Mouse (Mus musculus) intestine, embryonic 14.5 days (tissue): ENCODE results near the gene Slc4a8. TPM values are rescaled to one million over a fixed set of nuclear protein-coding genes. Genes with fewer than 3 reads are reported as not detected.
A peak's percentile ranks its signal among the peaks of the same experiment; 100 is the strongest.

Experiments used
- ATAC-seq: fragments of 200-750 bp; cut with Nextera tagmentation; replicated peaks from 2 replicates; pipeline ENCODE4 v1.8.0; 2017; ENCODE audit warnings: low read depth, moderate number of reproducible peaks, moderate TSS enrichment, moderate library complexity; ENCODE audit not compliant: low FRiP score, low TSS enrichment
- DNase-seq: peaks from one replicate; pipeline ENCODE4 v3.0.0-alpha.2; 2018; ENCODE audit warnings: low spot score
- H3K27ac ChIP-seq: fragments of 300-500 bp; sonication (generic); 2 replicates; pipeline ENCODE4 v1.5.1; 2014; ENCODE audit warnings: low read depth, mild to moderate bottlenecking, control low read depth
- H3K27me3 ChIP-seq: fragments of 300-500 bp; sonication (generic); replicated peaks from 2 replicates; pipeline ENCODE4 v1.6.1; 2014; ENCODE audit warnings: low read length, control low read depth; ENCODE audit not compliant: control insufficient read depth, insufficient read depth
- H3K36me3 ChIP-seq: fragments of 300-500 bp; sonication (generic); 2 replicates; pipeline ENCODE4 v1.6.1; 2014; ENCODE audit warnings: low read length, control low read depth; ENCODE audit not compliant: control insufficient read depth, insufficient read depth
- H3K4me1 ChIP-seq: fragments of 300-500 bp; sonication (generic); replicated peaks from 2 replicates; pipeline ENCODE4 v1.6.1; 2014; ENCODE audit warnings: low read length, control low read depth, mixed read lengths; ENCODE audit not compliant: control insufficient read depth, insufficient read depth
- H3K4me2 ChIP-seq: fragments of 300-500 bp; sonication (generic); 2 replicates; pipeline ENCODE4 v1.6.1; 2014; ENCODE audit warnings: low read length
- H3K4me3 ChIP-seq: fragments of 300-500 bp; sonication (generic); 2 replicates; pipeline ENCODE4 v1.5.1; 2014; ENCODE audit warnings: low read depth, low read length, control low read depth, mixed read lengths
- H3K9ac ChIP-seq: fragments of 300-500 bp; sonication (generic); 2 replicates; pipeline ENCODE4 v1.6.1; 2014; ENCODE audit warnings: mild to moderate bottlenecking, low read length
- H3K9me3 ChIP-seq: fragments of 300-500 bp; sonication (generic); 2 replicates; pipeline ENCODE4 v1.6.1; 2016; ENCODE audit warnings: low read length, control low read depth; ENCODE audit not compliant: control insufficient read depth
- WGBS: fragments of 180-500 bp; shearing (Covaris S2); extraction: QIAGEN DNeasy Blood & Tissue Kit; methylation state at CpG from one replicate; pipeline ENCODE4 v1.1.7; 2014; 5-methylcytosine and 5-hydroxymethylcytosine counted together
- polyA plus RNA-seq: library from polyadenylated mRNA; unstranded; fragments of >200 nt; fragmentation: Nextera tagmentation; extraction: Ambion mirVana; gene quantifications from 2 replicates; pipeline ENCODE4 v1.2.1, GENCODE M21; 2014

Slc4a8 gene
- polyA plus RNA-seq, 1 experiment from 2014 or later: 5.4 TPM

DNA sequence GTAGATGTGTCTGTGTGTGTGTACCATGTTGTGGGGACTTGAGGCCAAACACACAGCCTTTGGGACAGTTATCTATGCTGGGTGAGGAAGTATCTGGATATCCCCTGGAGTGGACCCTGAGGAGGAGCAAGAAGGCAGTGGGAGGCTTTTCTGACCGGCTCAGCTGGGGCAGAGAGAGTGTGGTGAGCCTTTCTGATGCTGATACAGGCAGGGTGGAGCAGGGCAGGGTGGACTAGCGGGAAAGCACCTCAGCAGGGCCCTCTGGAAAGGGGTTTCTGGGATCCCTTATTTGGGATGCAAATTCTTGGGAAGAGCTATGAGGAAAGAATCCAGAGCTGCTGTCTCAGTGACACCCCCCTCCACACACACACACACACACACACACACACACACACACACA lies 30.8 kb downstream of the Slc4a8 start:
- DNase-seq: no peak
- no peak for ATAC-seq
- Histone ChIP-seq H3K36me3 (0 out of 2 replicates have a peak, but pooled peaks cover 5% of the 10 kb centered on the region), H3K9me3 (no peaks in the 10 kb centered on the region), H3K4me2 (no peak overlapping the region), H3K27me3 (no peaks in the 10 kb centered on the region), H3K9ac (no peak overlapping the region), H3K4me1 (no peaks in the 10 kb centered on the region), H3K27ac (no peak overlapping the region), H3K4me3 (no peak overlapping the region)
- WGBS: 50% methylated on average over 2 of the region's 2 CpGs

DNA sequence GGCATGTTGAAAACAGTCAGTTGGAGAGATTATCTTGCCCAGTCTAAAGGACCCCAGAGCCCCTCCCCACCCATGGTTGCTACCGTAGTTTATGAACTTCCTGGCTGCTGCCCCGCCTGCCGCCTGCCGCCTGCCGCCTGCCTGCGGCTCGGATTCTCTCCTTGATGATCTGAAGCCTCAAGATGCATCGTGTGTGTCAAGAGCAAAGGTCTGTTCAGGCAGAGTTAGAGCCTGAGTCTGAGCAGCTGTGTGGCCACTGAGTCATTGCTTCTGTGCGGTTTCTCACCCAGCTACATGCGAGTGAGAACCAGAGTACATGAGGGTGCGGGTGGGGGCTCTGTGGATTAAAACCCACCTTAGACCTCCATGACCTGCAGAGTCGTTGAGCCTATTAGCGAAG lies 39.4 kb downstream of the Slc4a8 start:
- DNase-seq (peak; percentile 55), ATAC-seq (no peak)
- no peaks in the 10 kb centered on the region for H3K36me3 ChIP-seq
- no peaks in the 10 kb centered on the region for H3K27me3 ChIP-seq
- H3K9me3 ChIP-seq: no peaks in the 10 kb centered on the region
- H3K4me1 ChIP-seq: 0 out of 2 replicates have a peak, but pooled peaks cover 2% of the 10 kb centered on the region
- 27% methylated on average over 13 of the region's 13 CpGs for WGBS
- no peak overlapping the region for H3K27ac ChIP-seq
- H3K4me3 ChIP-seq: no peak overlapping the region
- no peak overlapping the region for H3K9ac ChIP-seq
- no peak overlapping the region for H3K4me2 ChIP-seq

DNA sequence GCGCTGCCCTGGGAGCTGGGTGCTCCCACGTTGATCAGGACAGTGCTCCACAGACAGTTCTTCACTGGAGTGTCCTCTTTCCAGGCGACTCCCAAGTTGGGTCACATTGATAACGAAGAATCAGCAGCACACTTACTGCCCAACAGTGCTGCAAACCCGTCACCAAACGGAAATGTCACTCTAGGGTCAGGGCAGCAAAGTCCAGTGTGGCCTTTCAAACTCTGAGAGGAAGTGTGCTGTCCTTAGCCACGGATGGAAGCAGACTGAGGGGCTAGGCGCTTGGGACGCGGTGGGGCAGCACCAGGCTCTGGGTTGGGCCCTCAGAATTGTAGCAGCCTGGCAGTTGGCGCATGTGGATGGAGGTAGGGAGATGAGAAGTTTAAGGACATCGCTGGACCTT lies 46.5 kb downstream of the Slc4a8 start:
- no peak overlapping the region for H3K9ac ChIP-seq
- H3K9me3 ChIP-seq: no peaks in the 10 kb centered on the region
- no peaks in the 10 kb centered on the region for H3K27me3 ChIP-seq
- no peaks in the 10 kb centered on the region for H3K4me1 ChIP-seq
- DNase-seq (no peak), ATAC-seq (no peak)
- no peaks in the 10 kb centered on the region; the same call in 1 of the 2 replicates for H3K36me3 ChIP-seq
- H3K4me2 ChIP-seq: no peak overlapping the region
- no peak overlapping the region for H3K4me3 ChIP-seq
- H3K27ac ChIP-seq: no peak overlapping the region
- WGBS: 76% methylated on average over 12 of the region's 12 CpGs

DNA sequence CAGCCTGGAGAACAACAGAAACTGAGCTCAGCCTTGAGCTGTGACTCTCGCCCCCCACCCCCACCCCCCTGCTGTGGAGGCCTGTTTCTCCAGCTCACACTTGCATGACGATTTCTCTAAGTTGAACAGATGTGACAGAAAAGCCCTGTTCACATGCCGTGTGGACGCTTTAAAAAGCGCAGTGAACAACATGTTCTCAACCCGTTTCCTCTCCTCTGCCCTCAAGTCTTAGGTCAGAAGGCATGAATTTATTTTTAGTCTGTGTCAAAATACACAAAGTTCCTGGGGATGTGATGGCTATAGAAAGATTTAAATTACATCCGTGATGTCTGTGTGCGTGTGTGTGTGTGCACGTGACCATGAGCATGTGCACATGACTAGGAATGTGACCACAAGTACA lies 46.9 kb downstream of the Slc4a8 start:
- 83% methylated on average over 9 of the region's 9 CpGs for WGBS
- no peak overlapping the region for H3K4me2 ChIP-seq
- no peaks in the 10 kb centered on the region; the same call in 1 of the 2 replicates for H3K36me3 ChIP-seq
- no peak overlapping the region for H3K9ac ChIP-seq
- H3K4me1 ChIP-seq: no peaks in the 10 kb centered on the region
- H3K9me3 ChIP-seq: no peaks in the 10 kb centered on the region
- H3K27me3 ChIP-seq: no peaks in the 10 kb centered on the region
- no peak for ATAC-seq
- no peak overlapping the region for H3K4me3 ChIP-seq
- no peak for DNase-seq
- H3K27ac ChIP-seq: no peak overlapping the region

DNA sequence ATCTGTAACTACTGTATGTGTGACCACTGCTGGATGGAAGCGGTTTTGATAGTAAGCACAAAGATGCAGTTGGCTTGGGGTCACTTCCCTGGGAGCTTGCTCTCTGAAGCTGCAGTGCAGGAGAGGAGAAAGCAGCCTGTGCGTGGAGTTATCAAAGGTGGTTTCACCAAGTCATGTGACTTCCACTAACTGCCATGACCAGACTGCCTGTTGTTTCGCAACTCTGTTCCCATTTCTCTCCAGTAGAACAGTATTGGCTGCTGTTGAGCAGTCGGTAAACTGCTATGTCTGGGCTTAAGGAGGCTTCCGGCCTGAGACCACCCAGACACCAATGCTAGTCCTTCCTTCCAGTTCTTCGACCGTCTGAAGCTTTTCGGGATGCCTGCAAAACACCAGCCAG lies 48.7 kb downstream of the Slc4a8 start:
- H3K4me3 ChIP-seq: no peak overlapping the region
- ATAC-seq: no peak
- no peaks in the 10 kb centered on the region for H3K27me3 ChIP-seq
- no peak overlapping the region for H3K27ac ChIP-seq
- no peaks in the 10 kb centered on the region for H3K9me3 ChIP-seq
- H3K9ac ChIP-seq: no peak overlapping the region
- no peaks in the 10 kb centered on the region; the same call in 1 of the 2 replicates for H3K36me3 ChIP-seq
- WGBS: 87% methylated on average over 8 of the region's 8 CpGs
- H3K4me2 ChIP-seq: no peak overlapping the region
- DNase-seq: no peak
- no peaks in the 10 kb centered on the region for H3K4me1 ChIP-seq

DNA sequence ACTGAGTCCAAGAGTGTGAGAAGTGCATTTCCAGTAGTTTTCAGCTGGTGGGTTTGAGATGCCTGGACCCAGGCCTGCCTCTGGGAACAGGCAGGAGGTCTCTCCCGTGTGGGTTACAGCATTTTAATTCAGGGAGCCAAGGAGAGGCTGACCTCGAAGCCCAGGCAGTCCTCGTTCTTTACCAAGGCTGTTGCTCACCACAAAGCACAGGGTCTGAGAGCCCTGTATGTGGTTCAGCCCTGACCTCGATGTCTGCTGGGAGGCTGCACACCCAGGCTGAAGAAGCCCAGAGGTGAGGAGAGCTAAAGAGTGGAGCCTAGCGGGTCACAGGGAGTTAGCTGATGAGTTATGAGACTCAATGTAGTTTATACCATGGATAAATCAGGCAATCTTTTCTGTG lies 52.0 kb downstream of the Slc4a8 start:
- Histone ChIP-seq H3K4me3 (no peak overlapping the region), H3K36me3 (no peaks in the 10 kb centered on the region; the same call in 1 of the 2 replicates), H3K27ac (no peak overlapping the region), H3K27me3 (no peaks in the 10 kb centered on the region), H3K9me3 (no peaks in the 10 kb centered on the region), H3K9ac (no peak overlapping the region), H3K4me1 (0 out of 2 replicates have a peak, but pooled peaks cover 3% of the 10 kb centered on the region), H3K4me2 (no peak overlapping the region)
- ATAC-seq (no peak), DNase-seq (no peak)
- WGBS: 64% methylated on average over 5 of the region's 5 CpGs

DNA sequence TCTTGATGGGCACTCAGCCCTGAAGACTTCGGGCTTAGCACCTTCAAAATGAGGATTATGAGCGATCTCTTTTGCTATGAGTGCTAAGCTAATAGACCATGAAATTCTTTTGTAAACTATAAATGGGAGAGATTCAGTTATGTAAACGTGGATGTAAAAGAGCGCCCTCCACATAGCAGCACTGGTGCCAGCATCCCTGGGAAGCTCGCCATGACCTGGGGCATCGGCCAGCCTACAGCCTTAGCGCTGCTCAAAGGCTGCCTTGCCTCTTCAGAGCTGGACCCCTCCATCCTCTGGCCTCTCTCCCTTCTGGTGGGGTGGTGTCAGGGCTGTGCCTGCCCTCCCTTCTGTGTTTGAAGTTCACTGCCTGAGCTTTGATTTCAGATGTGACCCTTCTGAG lies 52.5 kb downstream of the Slc4a8 start:
- DNase-seq: no peak
- ATAC-seq: no peak
- Histone ChIP-seq H3K36me3 (no peaks in the 10 kb centered on the region; the same call in 1 of the 2 replicates), H3K9me3 (no peaks in the 10 kb centered on the region), H3K4me3 (no peak overlapping the region), H3K4me2 (no peak overlapping the region), H3K4me1 (0 out of 2 replicates have a peak, but pooled peaks cover 3% of the 10 kb centered on the region), H3K27me3 (no peaks in the 10 kb centered on the region), H3K27ac (no peak overlapping the region), H3K9ac (no peak overlapping the region)
- 72% methylated on average over 7 of the region's 7 CpGs for WGBS

DNA sequence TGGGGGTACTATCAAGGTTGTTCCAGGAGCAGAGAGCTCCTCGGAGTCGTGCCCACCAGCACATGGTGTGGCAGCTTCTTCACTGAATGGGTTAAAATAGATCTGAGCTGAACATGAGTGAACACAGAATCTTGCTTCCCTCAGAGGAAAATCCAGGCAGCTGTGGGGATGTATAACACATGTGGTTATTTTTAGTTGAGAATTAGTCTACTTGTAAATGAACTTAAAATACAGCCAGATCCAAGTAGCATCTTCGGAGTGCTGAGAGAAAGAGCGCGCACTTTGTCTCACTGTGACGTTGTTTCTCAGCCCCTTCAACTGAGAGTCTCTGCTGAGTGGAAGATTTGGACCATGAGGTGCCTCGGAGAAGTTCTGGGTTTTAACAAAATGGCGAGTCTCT lies 53.8 kb downstream of the Slc4a8 start:
- no peak overlapping the region for H3K27ac ChIP-seq
- no peaks in the 10 kb centered on the region for H3K36me3 ChIP-seq
- H3K27me3 ChIP-seq: no peaks in the 10 kb centered on the region
- H3K9me3 ChIP-seq: no peaks in the 10 kb centered on the region
- WGBS: 79% methylated on average over 8 of the region's 8 CpGs
- ATAC-seq (no peak), DNase-seq (no peak)
- H3K4me3 ChIP-seq: no peak overlapping the region
- H3K9ac ChIP-seq: no peak overlapping the region
- 0 out of 2 replicates have a peak, but pooled peaks cover 3% of the 10 kb centered on the region for H3K4me1 ChIP-seq
- H3K4me2 ChIP-seq: no peak overlapping the region

DNA sequence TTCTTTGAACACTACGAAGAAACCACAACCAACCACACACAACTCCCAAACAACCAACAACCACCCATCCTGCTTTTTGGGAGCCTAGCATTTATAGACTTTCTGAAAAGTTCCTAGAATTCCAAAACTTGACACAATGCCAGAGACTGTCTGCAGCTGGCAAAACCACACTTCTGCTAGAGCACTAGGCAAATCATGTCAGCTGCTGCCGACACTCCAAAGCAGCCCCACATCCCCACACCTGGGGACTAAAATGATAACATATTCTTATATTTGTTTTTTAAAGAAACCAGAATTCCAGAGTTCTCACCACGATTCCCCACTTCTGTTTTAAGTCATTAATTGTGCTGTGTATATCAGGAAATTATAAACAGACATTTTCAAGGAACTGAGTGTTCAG lies 57.3 kb downstream of the Slc4a8 start:
- Histone ChIP-seq H3K27me3 (no peaks in the 10 kb centered on the region), H3K4me2 (no peak overlapping the region), H3K4me3 (no peak overlapping the region), H3K36me3 (no peaks in the 10 kb centered on the region), H3K4me1 (0 out of 2 replicates have a peak, but pooled peaks cover 3% of the 10 kb centered on the region), H3K9me3 (no peaks in the 10 kb centered on the region), H3K27ac (no peak overlapping the region), H3K9ac (no peak overlapping the region)
- DNase-seq (no peak), ATAC-seq (no peak)
- 75% methylated on average over 3 of the region's 3 CpGs for WGBS
